Mouse (Mus musculus) midbrain, embryonic 16.5 days (tissue): ENCODE results near the gene Cyp2d26. TPM values are rescaled to one million over a fixed set of nuclear protein-coding genes. Genes with fewer than 3 reads are reported as not detected.
"Not testable (repeated sequence)": the region's sequence is repeated elsewhere in the genome, so short reads cannot be mapped to it uniquely, and the experiment has no call there.

ENCODE experiments used
- ATAC-seq: fragments of 200-750 bp; cut with Nextera tagmentation; 2 replicates; pipeline ENCODE4 v1.8.0; 2017; ENCODE audit warnings: moderate TSS enrichment
- H3K27ac ChIP-seq: fragments of 300-500 bp; sonication (generic); 2 replicates; pipeline ENCODE4 v1.5.1; 2014; ENCODE audit warnings: mild to moderate bottlenecking, low read length, mixed read lengths
- H3K27me3 ChIP-seq: fragments of 300-500 bp; sonication (generic); 2 replicates; pipeline ENCODE4 v1.6.1; 2014; ENCODE audit warnings: low read depth, low read length, mixed read lengths; ENCODE audit not compliant: control insufficient read depth, insufficient read depth
- H3K36me3 ChIP-seq: fragments of 300-500 bp; sonication (generic); 2 replicates; pipeline ENCODE4 v1.6.1; 2014; ENCODE audit warnings: mild to moderate bottlenecking, low read length, moderate library complexity, mixed read lengths; ENCODE audit not compliant: control insufficient read depth, insufficient read depth
- H3K4me1 ChIP-seq: fragments of 300-500 bp; sonication (generic); 2 replicates; pipeline ENCODE4 v1.6.1; 2014; ENCODE audit warnings: mild to moderate bottlenecking, low read length, mixed read lengths; ENCODE audit not compliant: control insufficient read depth, insufficient read depth
- H3K4me2 ChIP-seq: fragments of 300-500 bp; sonication (generic); 2 replicates; pipeline ENCODE4 v1.6.1; 2014; ENCODE audit warnings: mild to moderate bottlenecking, low read length, mixed read lengths
- H3K4me3 ChIP-seq: fragments of 300-500 bp; sonication (generic); 2 replicates; pipeline ENCODE4 v1.5.1; 2014; ENCODE audit warnings: low read depth, mild to moderate bottlenecking, low read length, moderate library complexity, mixed read lengths
- H3K9ac ChIP-seq: fragments of 300-500 bp; sonication (generic); 2 replicates; pipeline ENCODE4 v1.6.1; 2014; ENCODE audit warnings: low read depth, low read length, mixed read lengths
- H3K9me3 ChIP-seq: fragments of 300-500 bp; sonication (generic); replicated peaks from 2 replicates; pipeline ENCODE4 v1.6.1; 2014; ENCODE audit warnings: mild to moderate bottlenecking, low read length, mixed read lengths; ENCODE audit not compliant: control insufficient read depth, poor library complexity, severe bottlenecking
- WGBS: fragments of 180-500 bp; shearing (Covaris S2); extraction: QIAGEN DNeasy Blood & Tissue Kit; methylation state at CpG from one replicate; pipeline ENCODE4 v1.1.7; 2014; 5-methylcytosine and 5-hydroxymethylcytosine counted together
- polyA plus RNA-seq: library from polyadenylated mRNA; unstranded; fragments of >200 nt; fragmentation: Nextera tagmentation; extraction: Ambion mirVana; gene quantifications from 2 replicates; pipeline ENCODE4 v1.2.1, GENCODE M21; 2015

The Cyp2d26 gene
- polyA plus RNA-seq, 1 experiment from 2014 or later = 0.10 TPM

DNA sequence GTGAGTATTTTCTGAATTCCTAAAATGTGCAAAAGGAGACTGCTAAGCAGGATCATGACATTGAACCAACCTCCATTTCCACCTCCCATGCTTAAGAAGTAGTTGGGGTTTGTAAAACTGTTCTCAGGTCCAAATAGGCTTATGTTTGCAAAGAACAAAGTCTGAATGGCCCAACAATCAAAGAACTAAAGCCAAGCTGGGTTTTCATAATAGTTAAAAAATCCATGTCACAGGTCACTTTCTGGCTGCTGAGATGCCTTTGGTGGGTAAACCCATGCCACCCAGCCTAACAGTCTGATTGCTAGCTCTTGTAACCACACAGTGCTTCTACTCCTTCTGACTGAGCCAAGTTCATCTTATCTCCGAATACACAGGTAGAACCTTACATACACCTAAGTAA, 9.5 kb downstream of the Cyp2d26 start:
- Histone ChIP-seq H3K4me3 (no peak overlapping the region), H3K36me3 (no peaks in the 10 kb centered on the region), H3K27me3 (no peaks in the 10 kb centered on the region), H3K4me2 (no peak overlapping the region), H3K9me3 (no peaks in the 10 kb centered on the region), H3K27ac (no peak overlapping the region), H3K9ac (no peak overlapping the region), H3K4me1 (no peaks in the 10 kb centered on the region)
- ATAC-seq = no peak
- 80% methylated on average over 1 of the region's 1 CpGs for WGBS

DNA sequence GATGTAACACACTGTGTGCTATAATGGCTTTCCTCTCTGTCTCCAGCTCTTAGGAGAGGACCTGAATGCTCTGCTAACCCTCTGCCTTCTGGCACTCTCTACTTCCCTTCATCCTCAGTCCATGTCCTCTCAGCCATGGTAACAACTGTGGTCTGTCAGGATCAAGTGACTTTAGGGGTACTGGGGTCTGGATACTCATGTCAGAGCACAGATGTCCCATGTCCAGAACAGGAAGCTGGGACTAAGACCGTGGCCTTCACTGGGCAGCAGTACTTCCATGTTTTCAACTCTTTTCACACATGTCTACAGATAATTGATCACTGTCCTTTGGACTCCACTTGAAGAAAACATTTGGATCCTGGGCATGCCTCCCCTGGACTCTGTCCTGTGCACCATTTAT, 10.3 kb downstream of the Cyp2d26 start:
- ATAC-seq = no peak
- H3K27me3 ChIP-seq = no peaks in the 10 kb centered on the region
- WGBS = 96% methylated on average over 1 of the region's 1 CpGs
- no peaks in the 10 kb centered on the region for H3K36me3 ChIP-seq
- H3K27ac ChIP-seq = no peak overlapping the region
- H3K9ac ChIP-seq = no peak overlapping the region
- no peaks in the 10 kb centered on the region for H3K9me3 ChIP-seq
- no peaks in the 10 kb centered on the region for H3K4me1 ChIP-seq
- H3K4me2 ChIP-seq = no peak overlapping the region
- no peak overlapping the region for H3K4me3 ChIP-seq

DNA sequence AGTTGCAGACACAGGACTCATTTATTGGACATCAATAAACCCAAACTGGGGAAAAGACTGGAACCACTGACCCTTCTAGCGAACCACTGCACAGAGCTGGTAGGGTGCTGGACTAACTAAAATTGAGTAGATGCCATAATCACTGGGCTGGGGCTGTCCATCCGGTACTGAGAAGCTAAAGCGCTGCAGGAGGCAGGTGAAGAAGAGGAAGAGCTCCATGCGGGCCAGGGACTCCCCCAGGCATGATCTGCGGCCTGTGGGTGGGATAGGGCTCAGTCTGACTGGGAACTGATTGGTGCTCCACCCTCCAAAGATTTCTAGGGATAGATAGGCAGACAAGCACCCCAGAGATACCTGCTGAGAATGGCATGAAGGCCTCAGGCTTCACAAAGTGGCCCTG, 16.2 kb downstream of the Cyp2d26 start:
- H3K36me3 ChIP-seq, H3K9ac ChIP-seq, H3K4me2 ChIP-seq, H3K9me3 ChIP-seq, ATAC-seq, H3K27ac ChIP-seq, H3K27me3 ChIP-seq, H3K4me1 ChIP-seq, H3K4me3 ChIP-seq: not testable (repeated sequence)
- 90% methylated on average over 5 of the region's 5 CpGs for WGBS

DNA sequence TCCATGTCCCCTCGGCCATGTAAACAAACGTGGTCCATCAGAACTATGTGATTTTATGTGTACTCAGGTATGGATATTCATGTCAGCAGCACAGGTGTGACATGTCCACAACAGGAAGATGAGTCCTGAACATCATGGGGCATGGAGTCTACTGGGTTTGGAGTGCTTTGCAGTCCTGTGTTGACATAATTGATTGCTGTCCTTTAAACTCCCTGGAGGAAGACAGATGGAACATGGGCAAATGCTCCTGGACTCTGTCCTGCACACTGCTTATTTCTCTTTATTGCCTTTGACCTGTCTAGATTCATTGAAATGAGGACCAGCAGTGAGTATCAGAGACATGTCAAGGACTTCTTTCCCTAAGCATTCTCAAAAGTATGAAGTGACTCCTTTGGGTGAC, 28.2 kb downstream of the Cyp2d26 start:
- no peaks in the 10 kb centered on the region for H3K4me1 ChIP-seq
- 84% methylated on average over 2 of the region's 2 CpGs for WGBS
- no peak overlapping the region for H3K27ac ChIP-seq
- H3K4me3 ChIP-seq = no peak overlapping the region
- H3K9me3 ChIP-seq = no peaks in the 10 kb centered on the region
- H3K9ac ChIP-seq = no peak overlapping the region
- no peaks in the 10 kb centered on the region for H3K27me3 ChIP-seq
- H3K36me3 ChIP-seq = no peaks in the 10 kb centered on the region
- ATAC-seq = no peak
- no peak overlapping the region for H3K4me2 ChIP-seq

DNA sequence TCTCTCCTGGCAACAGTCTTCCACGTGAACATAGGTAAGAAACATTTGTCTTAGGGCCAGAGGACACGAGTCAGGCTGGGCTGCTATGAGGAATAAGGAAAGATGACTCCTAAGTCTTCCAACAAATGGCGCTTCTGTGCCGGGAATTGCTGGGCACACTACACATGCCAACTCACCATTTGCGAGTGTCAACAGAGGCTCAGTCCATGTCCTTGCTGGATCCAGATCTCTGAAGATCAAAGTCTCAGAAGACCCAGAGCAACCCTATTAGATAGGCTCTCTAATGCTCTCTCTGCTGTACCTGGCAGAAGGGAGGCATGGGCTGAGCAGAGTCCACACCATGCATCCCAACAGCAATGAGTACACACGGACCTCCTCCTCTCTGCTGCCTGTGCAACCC, 29.2 kb downstream of the Cyp2d26 start:
- Histone ChIP-seq H3K4me3 (no peak overlapping the region), H3K36me3 (no peaks in the 10 kb centered on the region), H3K9ac (no peak overlapping the region), H3K27me3 (no peaks in the 10 kb centered on the region), H3K4me2 (no peak overlapping the region), H3K27ac (no peak overlapping the region), H3K4me1 (no peaks in the 10 kb centered on the region), H3K9me3 (no peaks in the 10 kb centered on the region)
- no peak for ATAC-seq
- WGBS = 81% methylated on average over 6 of the region's 6 CpGs

DNA sequence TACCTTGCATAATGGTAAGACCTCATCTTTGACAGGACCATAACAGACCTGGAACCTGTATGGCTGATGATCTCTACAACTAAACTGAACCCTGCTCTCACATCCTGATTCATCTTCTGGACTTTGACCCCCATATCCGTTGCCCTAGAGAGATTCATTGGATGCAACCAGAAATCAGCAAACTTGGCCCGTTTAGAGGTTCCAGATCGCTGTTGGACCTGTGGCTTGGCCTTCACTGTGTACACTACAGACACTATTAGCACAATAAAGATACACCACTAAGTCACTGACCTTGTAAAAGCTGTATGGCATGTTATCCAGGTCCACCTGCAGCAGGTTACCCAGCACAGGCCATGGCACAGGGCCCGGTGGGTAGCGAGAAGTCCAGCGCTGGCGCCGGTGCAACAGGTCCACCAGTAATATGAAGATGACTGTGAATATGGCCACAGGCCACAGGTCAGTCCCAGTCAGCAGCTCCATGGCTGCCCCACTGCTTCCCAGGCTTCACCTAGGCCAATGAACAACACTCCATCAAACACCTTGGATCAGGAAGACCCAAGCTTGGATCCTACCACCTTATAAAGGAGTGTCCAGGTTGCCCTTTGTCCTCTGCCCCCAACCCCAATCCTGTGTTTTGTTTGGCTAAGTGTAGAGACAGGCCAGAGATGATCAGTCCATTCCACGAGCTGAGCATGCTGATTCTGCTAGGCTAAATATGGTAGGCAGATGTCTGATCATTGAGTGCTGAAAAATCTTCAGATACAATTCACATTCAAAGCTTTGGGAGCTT, 30.3 kb downstream of the Cyp2d26 start, which contains the start of gene Cyp2d40:
Gene Cyp2d40, minus strand, starts transcription at position 553 of the 790 bp plus-strand sequence.
- Histone ChIP-seq H3K27me3 (no peaks in the 10 kb centered on the region), H3K4me2 (no peak within 1 kb of the TSS), H3K27ac (no peak within 1 kb of the TSS), H3K4me3 (no peak within 1 kb of the TSS), H3K36me3 (no peaks in the 10 kb centered on the region), H3K9ac (no peak within 1 kb of the TSS), H3K9me3 (no peaks in the 10 kb centered on the region), H3K4me1 (no peaks in the 10 kb centered on the region)
- no peak for ATAC-seq
- 96% methylated on average over 9 of the region's 9 CpGs for WGBS

DNA sequence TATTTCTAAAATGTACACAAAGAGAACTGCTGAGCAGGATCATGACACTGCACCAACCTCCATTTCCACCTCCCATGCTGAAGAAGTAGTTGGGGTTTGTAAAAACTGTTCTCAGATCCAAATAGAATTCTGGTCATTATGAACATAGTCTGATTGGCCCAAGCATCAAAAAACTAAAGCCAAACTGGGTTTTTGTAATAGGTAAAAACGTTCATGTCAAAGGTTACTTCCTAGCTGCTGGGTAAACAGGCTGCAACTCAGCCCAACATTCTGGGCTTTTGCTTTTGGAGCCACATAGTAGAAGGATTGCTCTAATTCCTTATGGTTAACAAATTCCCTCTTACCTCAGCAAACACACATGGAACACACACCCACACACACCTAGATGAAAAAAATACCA, 46.0 kb downstream of the Cyp2d26 start:
- Histone ChIP-seq H3K9me3 (0 out of 2 replicates have a peak, but pooled peaks cover 4% of the 10 kb centered on the region), H3K4me3 (no peak overlapping the region), H3K36me3 (no peaks in the 10 kb centered on the region), H3K4me2 (no peak overlapping the region), H3K27me3 (no peaks in the 10 kb centered on the region), H3K4me1 (no peaks in the 10 kb centered on the region), H3K9ac (no peak overlapping the region), H3K27ac (no peak overlapping the region)
- no peak for ATAC-seq
- 45% methylated on average over 1 of the region's 1 CpGs for WGBS

DNA sequence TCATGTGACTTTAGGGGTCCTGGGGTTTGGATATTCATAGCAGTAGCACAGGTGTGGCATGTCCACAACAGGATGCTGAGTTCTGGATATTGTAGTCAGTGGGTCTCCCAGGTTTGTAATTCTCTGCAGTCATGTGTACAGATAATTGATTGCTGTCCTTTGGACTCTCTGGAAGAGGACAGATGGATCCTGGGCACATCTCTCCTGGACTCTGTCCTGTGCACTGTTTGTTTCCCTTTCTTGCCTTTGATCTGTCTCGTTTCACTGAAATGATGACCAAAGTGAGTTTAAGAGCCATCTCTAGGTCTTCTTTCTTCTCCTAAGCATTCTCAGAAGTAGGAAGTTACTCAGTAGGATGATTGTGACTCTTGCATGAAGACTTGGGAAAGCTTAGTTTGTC, 46.6 kb downstream of the Cyp2d26 start:
- no peak overlapping the region for H3K9ac ChIP-seq
- no peaks in the 10 kb centered on the region for H3K36me3 ChIP-seq
- H3K4me3 ChIP-seq = no peak overlapping the region
- 0 out of 2 replicates have a peak, but pooled peaks cover 4% of the 10 kb centered on the region for H3K9me3 ChIP-seq
- H3K27me3 ChIP-seq = no peaks in the 10 kb centered on the region
- H3K4me2 ChIP-seq = no peak overlapping the region
- 65% methylated on average over 1 of the region's 1 CpGs for WGBS
- ATAC-seq = no peak
- no peak overlapping the region for H3K27ac ChIP-seq
- no peaks in the 10 kb centered on the region for H3K4me1 ChIP-seq
